In genomic region chr11:43767749-43768148, GRCm38 (mm10) we compare ENCODE assay signal across 13 mouse cellular contexts. TPM values are rescaled to one million over a fixed set of nuclear protein-coding genes. Genes with fewer than 3 reads are reported as not detected.
DNase-seq lines count a peak whose midpoint lies in the region; ATAC-seq and TF ChIP-seq lines count a peak whose summit lies in the region.
"Had no signal": no experiment of that assay in that cellular context is flagged by ENCODE, and none has a peak within 500 bp of the region (broad histone marks: within the 10 kb centered on the region; RNA-seq: fewer than 3 reads in every experiment).

No protein-coding gene starts in this region.

- no peak for ATAC-seq in hindbrain, embryonic 12.5 days (ENCODE audit: low FRiP score)
- ATAC-seq in lung, embryonic 16.5 days (ENCODE audit: low read depth): no peak
- no peak for ATAC-seq in hindbrain, embryonic 14.5 days (ENCODE audit: low FRiP score)
- ATAC-seq in monocyte, adult 5-6 weeks (replicated peaks; ENCODE audit: insufficient number of reproducible peaks, low FRiP score, low TSS enrichment, poor library complexity, severe bottlenecking): no peak

- H3K79me2 ChIP-seq in myocyte (ENCODE audit: control insufficient read depth, insufficient read depth): no peaks in the 10 kb centered on the region

- no peak for DNase-seq in hindbrain, embryonic 10.5 days (ENCODE audit: low spot score)
- DNase-seq in lung, postnatal 36 days: no peak
- DNase-seq in hindbrain, embryonic 14.5 days (ENCODE audit: low spot score): no peak
- DNase-seq: adrenal gland, adult 8-10 months; cerebellum, postnatal 10 days; gastrocnemius, postnatal 25 days; lung, postnatal 10 days; retina, postnatal 1 day; thymus, postnatal 4 days had no signal

- TF ChIP-seq POLR2A in myocyte (IDR thresholded peaks at IDR 0.05; ENCODE audit: insufficient read length, low read depth): no peak

- no peaks in the 10 kb centered on the region; the same call in 1 of the 2 replicates for H3K4me1 ChIP-seq in hindbrain, embryonic 12.5 days
- 0 out of 2 replicates have a peak, but pooled peaks cover 3% of the 10 kb centered on the region for H3K4me1 ChIP-seq in hindbrain, embryonic 10.5 days (replicated peaks)
- no peaks in the 10 kb centered on the region for H3K4me1 ChIP-seq in lung, embryonic 16.5 days (replicated peaks; ENCODE audit: control insufficient read depth, insufficient read depth, low read length)
- H3K4me1 ChIP-seq in hindbrain, embryonic 14.5 days (replicated peaks; ENCODE audit: control insufficient read depth, insufficient read depth, low read length): no peaks in the 10 kb centered on the region

- H3K4me2 ChIP-seq in hindbrain, embryonic 12.5 days (replicated peaks): 0 out of 2 replicates have a peak overlapping the region, but pooled peaks have one; percentile 77
- peak overlapping the region; percentile 82; the same call in 1 of the 2 replicates for H3K4me2 ChIP-seq in lung, embryonic 16.5 days (ENCODE audit: low read depth, low read length)
- peak overlapping the region; percentile 59; the same call in 1 of the 2 replicates for H3K4me2 ChIP-seq in hindbrain, embryonic 14.5 days (replicated peaks)
- H3K4me2 ChIP-seq in myocyte (ENCODE audit: low read depth): peak overlapping the region; percentile 83

- no peak overlapping the region for H3K27ac ChIP-seq in hindbrain, embryonic 12.5 days
- no peak overlapping the region for H3K27ac ChIP-seq in hindbrain, embryonic 10.5 days
- H3K27ac ChIP-seq in lung, embryonic 16.5 days (ENCODE audit: low read length): no peak overlapping the region
- no peak overlapping the region for H3K27ac ChIP-seq in hindbrain, embryonic 14.5 days

- no peak overlapping the region for H3K4me3 ChIP-seq in hindbrain, embryonic 12.5 days
- H3K4me3 ChIP-seq in hindbrain, embryonic 10.5 days: no peak overlapping the region
- no peak overlapping the region for H3K4me3 ChIP-seq in lung, embryonic 16.5 days (ENCODE audit: low read length)
- H3K4me3 ChIP-seq in hindbrain, embryonic 14.5 days (replicated peaks; ENCODE audit: low read length): no peak overlapping the region
- H3K4me3 ChIP-seq in myocyte: peak overlapping the region; percentile 13

- H3K9me3 ChIP-seq in hindbrain, embryonic 12.5 days (replicated peaks): no peaks in the 10 kb centered on the region
- no peaks in the 10 kb centered on the region for H3K9me3 ChIP-seq in hindbrain, embryonic 10.5 days
- H3K9me3 ChIP-seq in lung, embryonic 16.5 days (ENCODE audit: control insufficient read depth, low read length): no peaks in the 10 kb centered on the region
- no peaks in the 10 kb centered on the region for H3K9me3 ChIP-seq in hindbrain, embryonic 14.5 days (ENCODE audit: control insufficient read depth, low read length)

- H3K9ac ChIP-seq in hindbrain, embryonic 12.5 days: no peak overlapping the region
- no peak overlapping the region for H3K9ac ChIP-seq in lung, embryonic 16.5 days (ENCODE audit: low read length)
- no peak overlapping the region for H3K9ac ChIP-seq in hindbrain, embryonic 14.5 days

- H3K36me3 ChIP-seq in hindbrain, embryonic 12.5 days: no peaks in the 10 kb centered on the region
- H3K36me3 ChIP-seq in hindbrain, embryonic 10.5 days: no peaks in the 10 kb centered on the region
- no peaks in the 10 kb centered on the region for H3K36me3 ChIP-seq in lung, embryonic 16.5 days (ENCODE audit: control insufficient read depth, insufficient read depth, low read length)
- no peaks in the 10 kb centered on the region for H3K36me3 ChIP-seq in hindbrain, embryonic 14.5 days (replicated peaks; ENCODE audit: control insufficient read depth, insufficient read depth)
- H3K36me3 ChIP-seq in myocyte (ENCODE audit: control insufficient read depth, insufficient read depth): no peaks in the 10 kb centered on the region

- no peak overlapping the region for H3ac ChIP-seq in myocyte (ENCODE audit: control insufficient read depth, insufficient read length)

- WGBS in hindbrain, embryonic 12.5 days: 73% methylated on average over 11 of the region's 11 CpGs
- 71% methylated on average over 11 of the region's 11 CpGs for WGBS in hindbrain, embryonic 10.5 days
- WGBS in lung, embryonic 16.5 days: 65% methylated on average over 11 of the region's 11 CpGs
- WGBS in hindbrain, embryonic 14.5 days: 75% methylated on average over 11 of the region's 11 CpGs

- peaks cover 6% of the 10 kb centered on the region for H3K27me3 ChIP-seq in hindbrain, embryonic 12.5 days
- peaks cover 10% of the 10 kb centered on the region; the same call in 1 of the 2 replicates for H3K27me3 ChIP-seq in hindbrain, embryonic 10.5 days (ENCODE audit: insufficient read depth, poor library complexity, severe bottlenecking)
- H3K27me3 ChIP-seq in lung, embryonic 16.5 days (ENCODE audit: control insufficient read depth, insufficient read depth, low read depth, low read length): no peaks in the 10 kb centered on the region
- peaks cover 9% of the 10 kb centered on the region; the same call in 1 of the 2 replicates for H3K27me3 ChIP-seq in hindbrain, embryonic 14.5 days (ENCODE audit: control insufficient read depth, insufficient read depth, low read length)
- H3K27me3 ChIP-seq in myocyte (ENCODE audit: control insufficient read depth, insufficient read depth, insufficient read length): no peaks in the 10 kb centered on the region

TF ChIP-seq in myocyte, 11 proteins besides CTCF, POLR2A, EP300 and RAD21:
- TF ChIP-seq TCF12 (IDR thresholded peaks at IDR 0.05; ENCODE audit: insufficient read depth, poor library complexity, severe bottlenecking): no peak

RNA-seq across cellular contexts. Expression of gene Ttc1, which starts 19.9 kb away (rescaled TPM):
- 77.5 and 79.4 TPM in 2 replicates for polyA plus RNA-seq in hindbrain, embryonic 12.5 days (2016; fragmentation: Nextera tagmentation; extraction: Ambion mirVana)
- polyA plus RNA-seq in hindbrain, embryonic 10.5 days (2016; fragmentation: Nextera tagmentation; extraction: Ambion mirVana): 78.4 and 85.3 TPM in 2 replicates
- 57.9 and 64.6 TPM in 2 replicates for polyA plus RNA-seq in lung, embryonic 16.5 days (2015; fragmentation: Nextera tagmentation; extraction: Ambion mirVana)
- polyA plus RNA-seq in hindbrain, embryonic 14.5 days (2014; fragmentation: Nextera tagmentation; extraction: Ambion mirVana): 78.1 and 78.9 TPM in 2 replicates
- 39.0 TPM for polyA plus RNA-seq in myocyte (2012; fragmentation: generic; extraction: Trizol)
- total RNA-seq in monocyte, adult 5-6 weeks (2017): 54.8 to 64.8 TPM (median 59.7 TPM) in 3 replicates
